Mouse (Mus musculus) CD4-positive helper T cell, adult 2 months (primary cell): ENCODE measurements at regions not wholly inside any gene's neighbourhood (a gene's known extent, or its start where the extent isn't known, plus 50 kb on each side); places are given as distances from the start of the nearest gene placed in this dataset.
"Not testable (repeated sequence)": the region's sequence is repeated elsewhere in the genome, so short reads cannot be mapped to it uniquely, and the experiment has no call there.

ENCODE experiments used
- DNase-seq: peaks from one replicate; pipeline ENCODE4 v3.0.0-alpha.2; 2012; ENCODE audit warnings: low read depth, missing footprints, low spot score

GRCm38 (mm10) chr7:111969198-111969887, 54.0 kb upstream of the Usp47 start:
- DNase-seq, result peak; percentile 7

DNA sequence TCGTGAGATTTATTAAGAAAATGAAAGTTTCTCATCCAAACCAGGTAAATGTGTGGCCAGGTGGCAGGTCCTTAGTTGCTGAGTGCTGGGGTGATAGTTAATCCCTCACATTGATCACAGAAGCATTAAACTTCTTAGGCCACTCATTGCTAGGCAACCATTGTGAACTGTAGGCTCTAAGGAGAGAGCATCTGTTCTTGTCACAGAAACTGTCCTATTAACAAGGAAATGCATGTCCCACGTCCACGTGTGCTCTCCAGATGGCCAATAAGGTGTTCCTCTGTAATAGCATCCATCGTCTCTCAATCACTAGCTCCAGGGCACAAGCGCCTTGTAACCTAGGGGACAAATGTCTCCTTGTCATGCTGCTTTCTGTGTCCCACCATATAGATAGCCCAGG, 55.0 kb upstream of the Usp47 start:
- no peak for DNase-seq

- no peak for DNase-seq
These were observed 56.6 kb upstream of the Usp47 start for GRCm38 (mm10) chr7:111966716-111967115.

GRCm38 (mm10) chr7:111963969-111964368, 59.3 kb upstream of the Usp47 start:
- DNase-seq, result no peak

- no peak for DNase-seq
These were observed 63.3 kb upstream of the Usp47 start for GRCm38 (mm10) chr7:111959977-111960376.

- no peak for DNase-seq
These were observed 66.6 kb upstream of the Usp47 start for GRCm38 (mm10) chr7:111956671-111957070.

- no peak for DNase-seq
These were observed 83.7 kb upstream of the Usp47 start for GRCm38 (mm10) chr7:111939631-111940030.

GRCm38 (mm10) chr7:111937547-111937946, 85.8 kb upstream of the Usp47 start:
- DNase-seq, result no peak

GRCm38 (mm10) chr7:111937102-111937501, 86.2 kb upstream of the Usp47 start:
- no peak for DNase-seq

DNA sequence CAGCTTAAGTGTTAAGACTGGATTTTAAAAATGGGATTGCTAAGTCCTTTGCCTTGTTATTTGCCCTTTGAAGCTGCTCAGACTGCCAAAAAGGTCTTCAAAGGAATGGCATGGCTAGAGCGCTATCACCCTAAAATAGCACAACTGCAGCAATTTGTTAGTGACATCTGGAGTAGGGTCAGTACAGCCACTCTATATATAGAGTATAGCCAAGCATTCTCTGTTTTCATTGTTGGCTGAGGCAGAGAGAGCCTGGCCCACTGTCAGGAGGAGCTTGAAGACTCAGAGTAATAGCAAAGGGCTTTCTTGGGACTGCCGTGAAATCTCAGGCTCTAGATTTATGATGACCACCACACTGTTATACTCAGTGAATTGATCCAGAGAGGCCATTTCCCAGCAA, 90.6 kb upstream of the Usp47 start:
- no peak for DNase-seq

DNA sequence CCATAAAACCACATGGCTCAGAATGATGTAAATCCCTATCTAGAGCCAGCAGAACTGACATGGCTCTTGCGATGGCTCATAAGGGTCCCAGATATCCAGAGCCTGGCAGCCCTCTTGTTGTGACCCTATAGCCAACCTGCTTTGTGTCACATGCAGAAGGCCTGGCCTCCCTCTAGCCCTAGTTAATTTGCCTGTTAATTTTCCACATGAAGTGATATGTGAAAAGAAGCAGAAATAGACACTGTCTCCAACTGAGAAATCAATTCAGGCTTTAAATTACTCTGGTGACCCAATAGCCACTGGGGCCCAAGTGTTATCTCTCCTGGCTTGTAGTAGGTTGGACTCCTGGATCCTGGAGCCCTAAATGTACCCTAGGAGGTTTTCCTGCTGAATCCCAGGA, 103.3 kb upstream of the Usp47 start:
- DNase-seq, result no peak

- DNase-seq, result no peak
These were observed 119.5 kb upstream of the Usp47 start for GRCm38 (mm10) chr7:111903741-111904231.

- no peak for DNase-seq
These were observed 117.2 kb upstream of the Galnt18 start for GRCm38 (mm10) chr7:111897016-111897415.

DNA sequence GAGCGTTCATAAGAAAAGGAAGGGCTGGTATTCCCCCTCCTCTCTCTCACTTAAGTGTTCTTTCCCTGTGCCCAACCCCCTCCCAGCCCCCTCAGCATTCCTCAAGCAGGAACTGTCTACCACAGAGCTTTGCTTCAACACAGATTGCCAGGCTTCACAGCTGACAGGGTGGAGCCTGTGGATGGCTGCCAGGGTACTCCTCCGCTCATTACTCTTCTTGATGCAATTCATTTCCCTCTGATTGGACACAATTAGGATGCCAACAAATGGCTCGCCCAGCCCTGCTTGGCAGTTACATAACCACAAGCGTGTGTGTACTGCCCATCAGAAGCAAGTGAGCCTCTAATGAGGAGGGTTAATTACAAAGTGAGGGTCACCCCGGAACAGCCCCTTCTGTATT, 116.5 kb upstream of the Galnt18 start:
- no peak for DNase-seq

- DNase-seq, result no peak
These were observed 103.2 kb upstream of the Galnt18 start for GRCm38 (mm10) chr7:111882991-111883390.

- no peak for DNase-seq
These were observed 100.4 kb upstream of the Galnt18 start for GRCm38 (mm10) chr7:111880067-111880675.

DNA sequence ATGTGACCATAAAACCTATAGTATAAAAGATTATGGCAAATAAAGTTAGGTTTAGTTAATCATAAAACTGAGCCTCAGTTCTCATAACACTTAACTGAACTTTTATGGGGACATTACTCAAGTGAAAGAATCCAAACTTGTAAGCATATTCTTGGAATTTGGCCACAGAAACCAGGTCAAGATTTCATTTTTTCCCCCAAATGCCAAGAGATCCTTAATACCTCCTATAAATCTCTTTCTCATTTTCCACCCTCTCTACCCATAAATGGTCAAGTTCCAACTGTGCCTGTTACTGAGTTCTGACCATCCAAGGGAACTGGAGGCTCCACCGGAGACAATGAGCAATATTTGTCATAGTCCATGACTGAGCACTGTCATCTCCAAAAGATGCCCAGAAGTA, 97.8 kb upstream of the Galnt18 start:
- DNase-seq, result no peak

DNA sequence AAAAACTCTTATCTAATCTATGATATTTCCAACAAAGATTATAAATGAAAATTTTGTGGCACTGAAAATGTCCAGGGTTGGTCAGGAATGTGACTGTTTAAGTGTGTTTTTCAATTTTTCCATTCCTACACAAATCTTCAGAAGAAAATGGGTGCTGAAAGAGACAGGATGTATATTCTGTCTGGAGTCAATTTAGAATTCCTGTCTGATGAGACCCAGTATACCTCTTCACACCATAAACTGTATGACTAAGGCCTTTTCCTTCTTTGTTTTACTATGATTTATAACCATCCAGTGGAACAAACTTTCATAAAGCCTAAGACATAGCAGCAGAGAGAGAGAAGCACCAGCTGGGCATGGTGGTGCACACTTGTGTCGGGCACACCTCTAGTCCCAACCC, 96.2 kb upstream of the Galnt18 start:
- DNase-seq, result no peak

- DNase-seq, result no peak
These were observed 89.6 kb upstream of the Galnt18 start for GRCm38 (mm10) chr7:111869337-111869736.

DNA sequence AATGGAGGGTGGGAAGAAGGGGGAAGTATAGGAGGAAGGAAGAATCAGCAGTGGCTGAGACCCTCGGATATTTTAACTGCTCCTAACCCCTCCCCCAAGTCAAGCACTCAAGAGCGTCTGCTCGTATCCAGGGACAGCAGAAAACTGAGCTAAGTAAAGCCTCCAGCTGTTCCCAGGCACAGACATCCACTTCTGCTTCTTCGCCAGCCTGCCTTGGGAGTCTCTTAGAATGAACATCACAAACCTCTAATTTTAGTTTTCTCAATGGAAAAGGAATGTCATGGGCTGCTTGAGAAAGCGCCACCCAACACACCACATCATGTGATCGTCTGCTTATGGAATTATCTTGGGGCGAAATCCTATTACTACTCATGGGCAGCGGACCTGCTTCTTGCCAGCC, 83.3 kb upstream of the Galnt18 start:
- DNase-seq, result no peak

DNA sequence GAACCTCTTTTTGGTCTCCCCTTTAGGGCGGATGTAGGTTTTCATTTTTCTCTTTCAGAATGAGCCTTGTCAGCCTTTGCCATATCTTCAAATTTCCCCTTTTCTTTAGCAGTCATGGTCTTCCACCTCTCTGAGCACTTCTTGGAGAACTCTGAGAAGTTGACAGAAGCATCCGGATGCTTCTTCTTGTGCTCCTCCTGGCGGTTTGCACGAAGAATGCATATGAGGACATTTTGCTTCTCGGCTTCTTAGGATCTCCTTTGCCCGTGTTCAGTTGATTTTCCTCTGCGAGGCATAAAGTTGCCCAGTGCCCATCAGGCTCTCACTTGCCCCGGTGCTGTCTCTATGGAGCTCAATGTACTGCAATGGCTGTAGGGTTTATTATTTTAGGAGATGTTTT, 78.5 kb upstream of the Galnt18 start:
- DNase-seq, result not testable (repeated sequence)

DNA sequence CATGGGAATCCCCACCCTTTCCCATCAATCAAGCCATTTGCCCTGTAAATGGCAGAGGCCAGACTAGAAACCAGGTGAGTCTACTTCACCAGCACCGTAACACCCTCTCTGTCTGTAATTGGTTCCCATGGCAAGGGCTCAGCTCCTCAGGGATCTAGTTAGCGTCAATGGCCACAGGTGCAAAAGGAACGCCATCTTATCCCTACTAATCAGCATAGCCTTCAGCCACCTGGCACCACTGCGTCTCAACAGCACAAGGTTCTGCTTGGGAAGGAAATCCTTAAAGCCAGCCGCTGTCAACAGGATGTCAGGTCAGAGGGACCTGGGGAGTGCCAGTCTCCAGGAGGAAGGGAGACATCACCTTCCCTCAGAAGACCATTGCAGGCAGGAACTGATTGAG, 77.2 kb upstream of the Galnt18 start:
- no peak for DNase-seq

DNA sequence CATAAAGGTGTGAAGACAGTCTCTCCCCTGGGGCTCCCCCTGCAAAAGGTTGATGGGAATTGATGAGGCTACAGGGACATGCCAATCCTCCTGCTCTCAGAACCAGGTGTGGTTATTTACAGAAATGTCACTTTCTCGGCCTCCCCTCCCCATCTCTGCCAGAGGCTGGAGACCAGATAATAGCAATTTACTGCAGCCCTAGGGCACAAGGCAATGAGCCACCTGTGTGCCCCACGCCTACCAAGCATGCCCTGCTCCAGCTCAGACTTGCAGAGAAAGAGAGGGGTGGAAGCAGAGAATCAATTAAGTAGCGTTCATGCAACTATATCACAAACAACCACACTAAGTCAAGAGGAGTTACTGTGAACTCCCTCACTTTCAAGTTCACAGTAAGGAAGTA, 75.5 kb upstream of the Galnt18 start:
- DNase-seq, result no peak
